Mouse (Mus musculus): ENCODE results near the gene Keap1. TPM values are rescaled to one million over a fixed set of nuclear protein-coding genes. Genes with fewer than 3 reads are reported as not detected.

Keap1 gene
- polyA plus RNA-seq, 1 experiment from 2014 or later = 26.3 TPM

GRCm38 (mm10) chr9:21213617-21214190 lies 25.5 kb downstream of the Keap1 start:
- Histone ChIP-seq H3K27me3 (ENCODE audit: control insufficient read depth, insufficient read depth, low read length) (no peaks in the 10 kb centered on the region), H3K9me3 (ENCODE audit: control insufficient read depth, low read length) (no peaks in the 10 kb centered on the region), H3K9ac (ENCODE audit: low read length) (no peak overlapping the region), H3K4me1 (ENCODE audit: control insufficient read depth, insufficient read depth, low read length) (no peaks in the 10 kb centered on the region), H3K27ac (ENCODE audit: low read depth, low read length) (no peak overlapping the region), H3K36me3 (ENCODE audit: control insufficient read depth, insufficient read depth, low read length) (no peaks in the 10 kb centered on the region), H3K4me3 (ENCODE audit: low read depth, low read length) (no peak overlapping the region), H3K4me2 (no peak overlapping the region)
- no peak for DNase-seq (ENCODE audit: low spot score, missing footprints)
- ATAC-seq (ENCODE audit: low FRiP score) = no peak
- 46% methylated on average over 7 of the region's 7 CpGs for WGBS

- H3K9me3 ChIP-seq (ENCODE audit: control insufficient read depth, low read length) = no peaks in the 10 kb centered on the region
- H3K4me3 ChIP-seq (ENCODE audit: low read depth, low read length) = no peak overlapping the region
- H3K4me1 ChIP-seq (ENCODE audit: control insufficient read depth, insufficient read depth, low read length) = no peaks in the 10 kb centered on the region
- no peak for ATAC-seq (ENCODE audit: low FRiP score)
- H3K4me2 ChIP-seq = no peak overlapping the region
- H3K27ac ChIP-seq (ENCODE audit: low read depth, low read length) = no peak overlapping the region
- H3K36me3 ChIP-seq (ENCODE audit: control insufficient read depth, insufficient read depth, low read length) = no peaks in the 10 kb centered on the region
- no peak for DNase-seq (ENCODE audit: low spot score, missing footprints)
- 90% methylated on average over 7 of the region's 7 CpGs for WGBS
- no peak overlapping the region for H3K9ac ChIP-seq (ENCODE audit: low read length)
- no peaks in the 10 kb centered on the region for H3K27me3 ChIP-seq (ENCODE audit: control insufficient read depth, insufficient read depth, low read length)
Measured at GRCm38 (mm10) chr9:21211624-21212023, 27.5 kb downstream of the Keap1 start.

DNA sequence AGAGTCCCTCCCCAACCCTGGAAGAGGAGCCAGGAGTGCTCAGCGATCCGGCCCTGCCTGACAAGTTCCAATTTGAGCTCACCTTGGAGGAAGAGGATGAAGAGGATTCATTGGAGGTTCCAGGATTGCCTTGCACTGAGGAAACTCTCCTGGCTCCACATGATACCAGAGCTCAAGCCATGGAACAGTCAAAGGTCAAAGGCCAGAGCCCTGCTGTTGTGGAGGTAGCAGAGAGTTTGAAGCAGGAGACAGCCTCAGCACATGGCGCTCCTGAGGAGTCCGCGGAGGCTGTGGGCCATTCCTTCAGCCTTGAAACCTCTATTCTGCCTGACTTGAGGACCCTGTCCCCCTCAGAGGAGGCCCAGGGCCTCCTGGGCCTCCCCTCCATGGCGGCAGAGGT lies 28.3 kb downstream of the Keap1 start:
- ATAC-seq (ENCODE audit: low FRiP score) (no peak), DNase-seq (ENCODE audit: low spot score, missing footprints) (no peak)
- WGBS = 81% methylated on average over 6 of the region's 6 CpGs
- Histone ChIP-seq H3K27ac (ENCODE audit: low read depth, low read length) (no peak overlapping the region), H3K9ac (ENCODE audit: low read length) (no peak overlapping the region), H3K9me3 (ENCODE audit: control insufficient read depth, low read length) (no peaks in the 10 kb centered on the region), H3K4me2 (no peak overlapping the region), H3K4me3 (ENCODE audit: low read depth, low read length) (no peak overlapping the region), H3K27me3 (ENCODE audit: control insufficient read depth, insufficient read depth, low read length) (no peaks in the 10 kb centered on the region), H3K4me1 (ENCODE audit: control insufficient read depth, insufficient read depth, low read length) (no peaks in the 10 kb centered on the region), H3K36me3 (ENCODE audit: control insufficient read depth, insufficient read depth, low read length) (no peaks in the 10 kb centered on the region)

- Histone ChIP-seq H3K9me3 (ENCODE audit: control insufficient read depth, low read length) (no peaks in the 10 kb centered on the region), H3K4me3 (ENCODE audit: low read depth, low read length) (no peak overlapping the region), H3K36me3 (ENCODE audit: control insufficient read depth, insufficient read depth, low read length) (no peaks in the 10 kb centered on the region), H3K4me2 (no peak overlapping the region), H3K27ac (ENCODE audit: low read depth, low read length) (no peak overlapping the region), H3K27me3 (ENCODE audit: control insufficient read depth, insufficient read depth, low read length) (no peaks in the 10 kb centered on the region), H3K4me1 (ENCODE audit: control insufficient read depth, insufficient read depth, low read length) (peaks cover 2% of the 10 kb centered on the region), H3K9ac (ENCODE audit: low read length) (no peak overlapping the region)
- DNase-seq (ENCODE audit: low spot score, missing footprints) = no peak
- ATAC-seq (ENCODE audit: low FRiP score) = no peak
- WGBS = 66% methylated on average over 2 of the region's 2 CpGs
Measured at GRCm38 (mm10) chr9:21208626-21209025, 30.5 kb downstream of the Keap1 start.

- H3K4me2 ChIP-seq = no peak overlapping the region
- no peak for DNase-seq (ENCODE audit: low spot score, missing footprints)
- H3K9ac ChIP-seq (ENCODE audit: low read length) = no peak overlapping the region
- H3K4me1 ChIP-seq (ENCODE audit: control insufficient read depth, insufficient read depth, low read length) = peaks cover 2% of the 10 kb centered on the region
- H3K27ac ChIP-seq (ENCODE audit: low read depth, low read length) = no peak overlapping the region
- no peaks in the 10 kb centered on the region for H3K36me3 ChIP-seq (ENCODE audit: control insufficient read depth, insufficient read depth, low read length)
- H3K9me3 ChIP-seq (ENCODE audit: control insufficient read depth, low read length) = no peaks in the 10 kb centered on the region
- no peaks in the 10 kb centered on the region for H3K27me3 ChIP-seq (ENCODE audit: control insufficient read depth, insufficient read depth, low read length)
- WGBS = 91% methylated on average over 6 of the region's 6 CpGs
- no peak overlapping the region for H3K4me3 ChIP-seq (ENCODE audit: low read depth, low read length)
- ATAC-seq (ENCODE audit: low FRiP score) = no peak
Measured at GRCm38 (mm10) chr9:21206848-21207247, 32.3 kb downstream of the Keap1 start.

DNA sequence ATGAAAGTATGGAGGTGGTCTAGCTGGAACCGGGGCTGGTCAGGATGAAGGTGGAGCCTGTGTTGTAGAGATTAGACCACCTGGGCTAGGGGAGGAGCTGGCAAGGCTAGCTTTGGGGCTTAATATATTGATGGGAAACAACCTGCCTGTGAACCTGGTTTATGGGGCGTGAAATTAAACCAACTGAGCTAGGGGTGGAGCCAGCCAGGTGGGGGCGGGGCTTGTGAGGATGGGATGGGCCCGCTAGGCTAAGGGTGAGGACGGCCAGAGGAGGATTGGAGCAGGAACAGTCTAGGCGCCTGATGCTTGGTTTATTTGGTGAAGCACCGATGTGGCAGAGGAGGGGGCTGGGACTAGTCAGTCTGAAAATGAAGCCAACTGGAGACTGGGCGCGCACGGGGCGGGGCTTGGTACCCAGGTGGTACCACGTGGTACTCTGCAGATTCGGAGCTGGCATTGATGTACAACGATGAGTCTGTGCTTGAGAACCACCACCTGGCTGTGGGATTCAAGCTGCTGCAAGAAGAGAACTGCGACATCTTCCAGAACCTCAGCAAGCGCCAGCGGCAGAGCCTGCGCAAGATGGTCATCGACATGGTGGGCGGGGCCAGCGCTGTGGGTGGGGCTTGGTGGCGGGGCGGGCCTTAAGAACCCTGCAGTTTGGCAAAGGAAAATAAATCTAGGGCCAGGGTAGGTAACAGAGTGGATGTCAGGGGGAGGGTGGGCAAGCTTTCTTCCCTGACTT lies 34.5 kb downstream of the Keap1 start:
- Histone ChIP-seq H3K36me3 (ENCODE audit: control insufficient read depth, insufficient read depth, low read length) (no peaks in the 10 kb centered on the region), H3K27me3 (ENCODE audit: control insufficient read depth, insufficient read depth, low read length) (no peaks in the 10 kb centered on the region), H3K4me2 (peak overlapping the region; percentile 59), H3K27ac (ENCODE audit: low read depth, low read length) (no peak overlapping the region), H3K9me3 (ENCODE audit: control insufficient read depth, low read length) (no peaks in the 10 kb centered on the region), H3K9ac (ENCODE audit: low read length) (peak overlapping the region; percentile 49), H3K4me3 (ENCODE audit: low read depth, low read length) (peak overlapping the region; percentile 38), H3K4me1 (ENCODE audit: control insufficient read depth, insufficient read depth, low read length) (peaks cover 2% of the 10 kb centered on the region)
- DNase-seq (ENCODE audit: low spot score, missing footprints) (peak; percentile 93), ATAC-seq (ENCODE audit: low FRiP score) (peak; percentile 80)
- WGBS = 5% methylated on average over 23 of the region's 23 CpGs

GRCm38 (mm10) chr9:21204156-21204527 lies 35.0 kb downstream of the Keap1 start:
- Histone ChIP-seq H3K4me1 (ENCODE audit: control insufficient read depth, insufficient read depth, low read length) (peaks cover 2% of the 10 kb centered on the region), H3K4me3 (ENCODE audit: low read depth, low read length) (no peak overlapping the region), H3K4me2 (no peak overlapping the region), H3K36me3 (ENCODE audit: control insufficient read depth, insufficient read depth, low read length) (no peaks in the 10 kb centered on the region), H3K9me3 (ENCODE audit: control insufficient read depth, low read length) (no peaks in the 10 kb centered on the region), H3K9ac (ENCODE audit: low read length) (no peak overlapping the region), H3K27ac (ENCODE audit: low read depth, low read length) (no peak overlapping the region), H3K27me3 (ENCODE audit: control insufficient read depth, insufficient read depth, low read length) (no peaks in the 10 kb centered on the region)
- no peak for DNase-seq (ENCODE audit: low spot score, missing footprints)
- ATAC-seq (ENCODE audit: low FRiP score) = no peak
- WGBS = 26% methylated on average over 8 of the region's 8 CpGs

DNA sequence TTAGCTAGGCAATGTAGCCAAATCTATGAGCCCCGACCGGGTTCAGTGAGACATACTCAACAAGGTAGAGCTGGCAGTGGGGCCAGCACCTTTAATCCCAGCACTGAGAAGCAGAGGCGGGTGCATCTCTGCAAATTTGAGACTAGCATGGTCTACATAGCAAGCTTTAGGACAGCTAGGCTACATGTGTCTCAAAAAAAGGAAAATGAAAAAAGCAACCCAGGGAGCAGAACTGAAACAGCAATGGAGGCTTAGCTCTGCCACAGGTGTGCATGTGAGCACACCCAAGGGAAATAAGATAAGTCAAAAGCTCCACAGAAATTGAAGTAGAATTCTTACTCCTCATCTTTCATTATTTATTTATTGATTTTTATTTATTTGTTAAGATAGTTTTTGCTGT lies 40.2 kb downstream of the Keap1 start:
- DNase-seq (ENCODE audit: low spot score, missing footprints) (no peak), ATAC-seq (ENCODE audit: low FRiP score) (no peak)
- Histone ChIP-seq H3K4me1 (ENCODE audit: control insufficient read depth, insufficient read depth, low read length) (peaks cover 23% of the 10 kb centered on the region), H3K4me3 (ENCODE audit: low read depth, low read length) (no peak overlapping the region), H3K27ac (ENCODE audit: low read depth, low read length) (no peak overlapping the region), H3K4me2 (no peak overlapping the region), H3K36me3 (ENCODE audit: control insufficient read depth, insufficient read depth, low read length) (no peaks in the 10 kb centered on the region), H3K27me3 (ENCODE audit: control insufficient read depth, insufficient read depth, low read length) (no peaks in the 10 kb centered on the region), H3K9ac (ENCODE audit: low read length) (no peak overlapping the region), H3K9me3 (ENCODE audit: control insufficient read depth, low read length) (no peaks in the 10 kb centered on the region)
- 78% methylated on average over 3 of the region's 3 CpGs for WGBS

GRCm38 (mm10) chr9:21197981-21198380 lies 41.2 kb downstream of the Keap1 start:
- H3K27ac ChIP-seq (ENCODE audit: low read depth, low read length) = no peak overlapping the region
- no peaks in the 10 kb centered on the region for H3K36me3 ChIP-seq (ENCODE audit: control insufficient read depth, insufficient read depth, low read length)
- peaks cover 23% of the 10 kb centered on the region for H3K4me1 ChIP-seq (ENCODE audit: control insufficient read depth, insufficient read depth, low read length)
- DNase-seq (ENCODE audit: low spot score, missing footprints) = peak; percentile 91
- peak; percentile 86 for ATAC-seq (ENCODE audit: low FRiP score)
- H3K4me2 ChIP-seq = peak overlapping the region; percentile 44
- H3K27me3 ChIP-seq (ENCODE audit: control insufficient read depth, insufficient read depth, low read length) = no peaks in the 10 kb centered on the region
- no peak overlapping the region for H3K9ac ChIP-seq (ENCODE audit: low read length)
- no peaks in the 10 kb centered on the region for H3K9me3 ChIP-seq (ENCODE audit: control insufficient read depth, low read length)
- 11% methylated on average over 4 of the region's 4 CpGs for WGBS
- peak overlapping the region; percentile 30; the same call in 1 of the 2 replicates for H3K4me3 ChIP-seq (ENCODE audit: low read depth, low read length)
